ENCODE assay signal across 21 mouse cellular contexts in the genomic region with DNA sequence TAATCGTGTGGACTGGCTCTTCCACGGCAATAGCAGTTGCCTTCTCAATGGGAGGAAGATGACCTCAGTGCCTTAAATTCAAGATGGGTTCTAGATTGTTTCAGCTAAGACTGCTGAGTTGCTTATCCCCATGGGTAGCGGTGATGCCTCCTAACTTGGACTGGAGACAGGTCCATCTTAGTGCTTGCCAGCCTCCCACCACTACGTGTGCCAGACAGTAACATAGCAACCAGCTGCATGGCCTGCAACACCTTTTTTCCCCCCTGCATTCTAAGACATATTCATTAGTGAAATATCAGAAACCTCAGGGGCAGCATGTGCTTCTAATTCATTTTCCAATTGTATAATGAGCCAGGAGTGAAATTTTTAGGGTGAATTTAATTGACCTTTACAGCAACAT.
DNase-seq lines count a peak whose midpoint lies in the region; ATAC-seq lines count a peak whose summit lies in the region.
"Had no signal": no experiment of that assay in that cellular context is flagged by ENCODE, and none has a peak within 500 bp of the region (broad histone marks: within the 10 kb centered on the region; RNA-seq: fewer than 3 reads in every experiment).

No protein-coding gene starts in this region.

- no peak for ATAC-seq in hindbrain, embryonic 14.5 days (ENCODE audit: low FRiP score)
- ATAC-seq in hindbrain, embryonic 13.5 days (ENCODE audit: low FRiP score) = no peak
- no peak for ATAC-seq in midbrain, embryonic 13.5 days
- ATAC-seq: CD4-positive, CD25-positive, alpha-beta regulatory T cell, adult 4 months; forebrain, embryonic 16.5 days; intestine, embryonic 16.5 days had no signal

- H3K4me1 ChIP-seq in hindbrain, embryonic 14.5 days (replicated peaks; ENCODE audit: control insufficient read depth, insufficient read depth, low read length) = peaks cover 12% of the 10 kb centered on the region
- H3K4me1 ChIP-seq in hindbrain, embryonic 13.5 days (replicated peaks) = peaks cover 17% of the 10 kb centered on the region
- H3K4me1 ChIP-seq in midbrain, embryonic 13.5 days (replicated peaks) = peaks cover 14% of the 10 kb centered on the region
- H3K4me1 ChIP-seq in midbrain, embryonic 10.5 days = no peaks in the 10 kb centered on the region
- H3K4me1 ChIP-seq: embryonic facial prominence, embryonic 12.5 days had no signal

- no peak overlapping the region for H3K4me2 ChIP-seq in hindbrain, embryonic 14.5 days (replicated peaks)
- H3K4me2 ChIP-seq in hindbrain, embryonic 13.5 days = no peak overlapping the region
- H3K4me2 ChIP-seq in midbrain, embryonic 13.5 days (replicated peaks) = no peak overlapping the region
- H3K4me2 ChIP-seq: embryonic facial prominence, embryonic 12.5 days; heart, embryonic 13.5 days had no signal

- H3K4me3 ChIP-seq in hindbrain, embryonic 14.5 days (replicated peaks; ENCODE audit: low read length) = no peak overlapping the region
- H3K4me3 ChIP-seq in hindbrain, embryonic 13.5 days = no peak overlapping the region
- no peak overlapping the region for H3K4me3 ChIP-seq in midbrain, embryonic 13.5 days (replicated peaks)
- H3K4me3 ChIP-seq in midbrain, embryonic 10.5 days = no peak overlapping the region
- H3K4me3 ChIP-seq: embryonic facial prominence, embryonic 12.5 days; heart, embryonic 13.5 days had no signal

- no peaks in the 10 kb centered on the region for H3K9me3 ChIP-seq in hindbrain, embryonic 14.5 days (ENCODE audit: control insufficient read depth, low read length)
- no peaks in the 10 kb centered on the region for H3K9me3 ChIP-seq in hindbrain, embryonic 13.5 days
- H3K9me3 ChIP-seq in midbrain, embryonic 13.5 days = no peaks in the 10 kb centered on the region
- no peaks in the 10 kb centered on the region for H3K9me3 ChIP-seq in midbrain, embryonic 10.5 days (replicated peaks)
- H3K9me3 ChIP-seq: embryonic facial prominence, embryonic 12.5 days; heart, embryonic 13.5 days had no signal

- no peaks in the 10 kb centered on the region for H3K36me3 ChIP-seq in hindbrain, embryonic 14.5 days (replicated peaks; ENCODE audit: control insufficient read depth, insufficient read depth)
- no peaks in the 10 kb centered on the region for H3K36me3 ChIP-seq in hindbrain, embryonic 13.5 days
- no peaks in the 10 kb centered on the region for H3K36me3 ChIP-seq in midbrain, embryonic 13.5 days
- no peaks in the 10 kb centered on the region for H3K36me3 ChIP-seq in midbrain, embryonic 10.5 days
- H3K36me3 ChIP-seq: embryonic facial prominence, embryonic 12.5 days; G1E; heart, embryonic 13.5 days had no signal

- WGBS in hindbrain, embryonic 14.5 days = 60% methylated on average over 4 of the region's 4 CpGs
- 73% methylated on average over 4 of the region's 4 CpGs for WGBS in hindbrain, embryonic 13.5 days
- WGBS in midbrain, embryonic 13.5 days = 73% methylated on average over 4 of the region's 4 CpGs
- 90% methylated on average over 4 of the region's 4 CpGs for WGBS in midbrain, embryonic 10.5 days

- H3K9ac ChIP-seq in hindbrain, embryonic 14.5 days = no peak overlapping the region
- no peak overlapping the region for H3K9ac ChIP-seq in hindbrain, embryonic 13.5 days
- no peak overlapping the region for H3K9ac ChIP-seq in midbrain, embryonic 13.5 days (replicated peaks)
- H3K9ac ChIP-seq: embryonic facial prominence, embryonic 12.5 days; heart, embryonic 13.5 days had no signal

- peak; percentile 64 for DNase-seq in cerebellum, postnatal 10 days
- no peak for DNase-seq in cerebellum, adult 9-11 months
- DNase-seq in hindbrain, embryonic 14.5 days (ENCODE audit: low spot score) = no peak
- no peak for DNase-seq in midbrain, embryonic 10.5 days (ENCODE audit: low spot score)
- no peak for DNase-seq in retina, embryonic 14.5 days (ENCODE audit: low spot score)
- DNase-seq: adrenal gland, adult 8-10 months; adrenal gland, postnatal 36 days; B cell, adult 2 months; cerebellum, adult 11-12 months; cerebellum, postnatal 25 days; gastrocnemius, postnatal 14 days; heart, postnatal 36 days; kidney, adult 2 months had no signal

- H3K27ac ChIP-seq in hindbrain, embryonic 14.5 days = peak overlapping the region; percentile 34; the same call in 1 of the 2 replicates
- H3K27ac ChIP-seq in hindbrain, embryonic 13.5 days = no peak overlapping the region
- H3K27ac ChIP-seq in midbrain, embryonic 13.5 days = peak overlapping the region; percentile 5; the same call in 1 of the 2 replicates
- no peak overlapping the region for H3K27ac ChIP-seq in midbrain, embryonic 10.5 days (replicated peaks)
- H3K27ac ChIP-seq: embryonic facial prominence, embryonic 12.5 days; heart, embryonic 13.5 days had no signal

- H3K27me3 ChIP-seq in hindbrain, embryonic 14.5 days (ENCODE audit: control insufficient read depth, insufficient read depth, low read length) = no peaks in the 10 kb centered on the region
- H3K27me3 ChIP-seq in hindbrain, embryonic 13.5 days = no peaks in the 10 kb centered on the region
- peaks cover 3% of the 10 kb centered on the region; the same call in 1 of the 2 replicates for H3K27me3 ChIP-seq in midbrain, embryonic 13.5 days
- no peaks in the 10 kb centered on the region; the same call in 1 of the 2 replicates for H3K27me3 ChIP-seq in midbrain, embryonic 10.5 days (ENCODE audit: low read depth, poor library complexity, severe bottlenecking)
- H3K27me3 ChIP-seq: embryonic facial prominence, embryonic 12.5 days; heart, embryonic 13.5 days had no signal

Comparison
In these comparisons a context has a peak if more than half of its experiments do, and no peak if none do; other contexts are left out.
1. DNase-seq: peak in cerebellum, postnatal 10 days (2 of 2); none in cerebellum, adult 9-11 months (single experiment), hindbrain, embryonic 14.5 days (single experiment), midbrain, embryonic 10.5 days (single experiment) and retina, embryonic 14.5 days (single experiment).
2. H3K27ac ChIP-seq: peak in hindbrain, embryonic 14.5 days (single experiment) and midbrain, embryonic 13.5 days (single experiment); none in hindbrain, embryonic 13.5 days (single experiment) and midbrain, embryonic 10.5 days (single experiment).